Mouse (Mus musculus): ENCODE measurements around the gene Slc23a4. TPM values are rescaled to one million over a fixed set of nuclear protein-coding genes. Genes with fewer than 3 reads are reported as not detected.

Gene Slc23a4
- total and polyA plus RNA-seq, 3 experiments, result 0.16 to 0.55 (median 0.21) TPM

GRCm38 (mm10) chr6:34954926-34955861 lies 33.0 kb downstream of the Slc23a4 start:
- Histone ChIP-seq H3K79me2 (replicated peaks; ENCODE audit: control insufficient read depth, insufficient read depth, low read length) (no peaks in the 10 kb centered on the region), H3K36me3 (ENCODE audit: control insufficient read depth, insufficient read depth, low read length) (no peaks in the 10 kb centered on the region), H3K27ac (no peak overlapping the region), H3K9ac (ENCODE audit: low read depth, low read length) (no peak overlapping the region), H3K27me3 (ENCODE audit: control insufficient read depth, insufficient read depth, low read length) (no peaks in the 10 kb centered on the region), H3K4me1 (ENCODE audit: control insufficient read depth, insufficient read depth, low read length) (no peaks in the 10 kb centered on the region), H3K4me3 (no peak overlapping the region)
- 45% methylated on average over 18 of the region's 18 CpGs for WGBS
- no peak for DNase-seq
- no peak for TF ChIP-seq EP300 (IDR thresholded peaks at IDR 0.05; ENCODE audit: insufficient read depth, low read depth, low read length)
- TF ChIP-seq POLR2A (IDR thresholded peaks at IDR 0.05; ENCODE audit: insufficient read depth, low read depth, low read length), result no peak
- TF ChIP-seq CTCF (IDR thresholded peaks at IDR 0.05), result peak; percentile 47
- intact Hi-C loops (cut with DNase I), result no loop called here

- intact Hi-C loops (cut with DNase I), result no loop called here
- Histone ChIP-seq H3K9ac (ENCODE audit: low read depth, low read length) (no peak overlapping the region), H3K36me3 (ENCODE audit: control insufficient read depth, insufficient read depth, low read length) (no peaks in the 10 kb centered on the region), H3K27me3 (ENCODE audit: control insufficient read depth, insufficient read depth, low read length) (no peaks in the 10 kb centered on the region; the same call in 1 of the 2 replicates), H3K4me1 (ENCODE audit: control insufficient read depth, insufficient read depth, low read length) (no peaks in the 10 kb centered on the region), H3K27ac (no peak overlapping the region), H3K4me3 (no peak overlapping the region), H3K79me2 (replicated peaks; ENCODE audit: control insufficient read depth, insufficient read depth, low read length) (no peaks in the 10 kb centered on the region)
- DNase-seq, result no peak
- TF ChIP-seq CTCF (IDR thresholded peaks at IDR 0.05) (no peak), EP300 (IDR thresholded peaks at IDR 0.05; ENCODE audit: insufficient read depth, low read depth, low read length) (no peak), POLR2A (IDR thresholded peaks at IDR 0.05; ENCODE audit: insufficient read depth, low read depth, low read length) (no peak)
- WGBS, result 60% methylated on average over 7 of the region's 7 CpGs
Measured at GRCm38 (mm10) chr6:34951956-34952667, 36.1 kb downstream of the Slc23a4 start.

- WGBS, result 86% methylated on average over 7 of the region's 7 CpGs
- H3K79me2 ChIP-seq (replicated peaks; ENCODE audit: control insufficient read depth, insufficient read depth, low read length), result no peaks in the 10 kb centered on the region
- no peak overlapping the region for H3K4me3 ChIP-seq
- TF ChIP-seq EP300 (IDR thresholded peaks at IDR 0.05; ENCODE audit: insufficient read depth, low read depth, low read length), result no peak
- no peak for TF ChIP-seq CTCF (IDR thresholded peaks at IDR 0.05)
- no peak for TF ChIP-seq POLR2A (IDR thresholded peaks at IDR 0.05; ENCODE audit: insufficient read depth, low read depth, low read length)
- intact Hi-C loops (cut with DNase I), result no loop called here
- no peaks in the 10 kb centered on the region for H3K4me1 ChIP-seq (ENCODE audit: control insufficient read depth, insufficient read depth, low read length)
- DNase-seq, result no peak
- H3K27ac ChIP-seq, result no peak overlapping the region
- H3K27me3 ChIP-seq (ENCODE audit: control insufficient read depth, insufficient read depth, low read length), result no peaks in the 10 kb centered on the region; the same call in 1 of the 2 replicates
- H3K36me3 ChIP-seq (ENCODE audit: control insufficient read depth, insufficient read depth, low read length), result no peaks in the 10 kb centered on the region
- H3K9ac ChIP-seq (ENCODE audit: low read depth, low read length), result no peak overlapping the region
Measured at GRCm38 (mm10) chr6:34951518-34951917, 36.7 kb downstream of the Slc23a4 start.

GRCm38 (mm10) chr6:34948461-34948860 lies 39.7 kb downstream of the Slc23a4 start:
- 22% methylated on average over 11 of the region's 11 CpGs for WGBS
- no peak for DNase-seq

GRCm38 (mm10) chr6:34946486-34947079 lies 41.6 kb downstream of the Slc23a4 start:
- Histone ChIP-seq H3K4me3 (no peak overlapping the region), H3K27me3 (ENCODE audit: control insufficient read depth, insufficient read depth, low read length) (no peaks in the 10 kb centered on the region; the same call in 1 of the 2 replicates), H3K9ac (ENCODE audit: low read depth, low read length) (no peak overlapping the region), H3K4me1 (ENCODE audit: control insufficient read depth, insufficient read depth, low read length) (no peaks in the 10 kb centered on the region), H3K79me2 (replicated peaks; ENCODE audit: control insufficient read depth, insufficient read depth, low read length) (no peaks in the 10 kb centered on the region), H3K36me3 (ENCODE audit: control insufficient read depth, insufficient read depth, low read length) (no peaks in the 10 kb centered on the region), H3K27ac (no peak overlapping the region)
- WGBS, result 69% methylated on average over 1 of the region's 1 CpGs
- intact Hi-C loops (cut with DNase I), result no loop called here
- TF ChIP-seq EP300 (IDR thresholded peaks at IDR 0.05; ENCODE audit: insufficient read depth, low read depth, low read length) (no peak), POLR2A (IDR thresholded peaks at IDR 0.05; ENCODE audit: insufficient read depth, low read depth, low read length) (no peak), CTCF (IDR thresholded peaks at IDR 0.05) (no peak)
- no peak for DNase-seq

More at GRCm38 (mm10) chr6:34948461-34948860, 39.7 kb downstream of the Slc23a4 start:
- TF ChIP-seq EP300 (IDR thresholded peaks at IDR 0.05; ENCODE audit: insufficient read depth, low read depth, low read length) (no peak), CTCF (IDR thresholded peaks at IDR 0.05) (no peak), POLR2A (IDR thresholded peaks at IDR 0.05; ENCODE audit: insufficient read depth, low read depth, low read length) (no peak)
- Histone ChIP-seq H3K27ac (no peak overlapping the region), H3K79me2 (replicated peaks; ENCODE audit: control insufficient read depth, insufficient read depth, low read length) (no peaks in the 10 kb centered on the region), H3K27me3 (ENCODE audit: control insufficient read depth, insufficient read depth, low read length) (no peaks in the 10 kb centered on the region; the same call in 1 of the 2 replicates), H3K4me1 (ENCODE audit: control insufficient read depth, insufficient read depth, low read length) (no peaks in the 10 kb centered on the region), H3K36me3 (ENCODE audit: control insufficient read depth, insufficient read depth, low read length) (no peaks in the 10 kb centered on the region), H3K9ac (ENCODE audit: low read depth, low read length) (no peak overlapping the region), H3K4me3 (no peak overlapping the region)
- intact Hi-C loops (cut with DNase I), result no loop called here
